Mouse (Mus musculus) lung, postnatal 25 days (tissue): Measurements from ENCODE around the gene Scaf8.
"Not testable (repeated sequence)": the region's sequence is repeated elsewhere in the genome, so short reads cannot be mapped to it uniquely, and the experiment has no call there.

Experiments used
- DNase-seq: peaks from one replicate; pipeline ENCODE4 v3.0.0; 2022; ENCODE audit warnings: low spot score

The Scaf8 gene

DNA sequence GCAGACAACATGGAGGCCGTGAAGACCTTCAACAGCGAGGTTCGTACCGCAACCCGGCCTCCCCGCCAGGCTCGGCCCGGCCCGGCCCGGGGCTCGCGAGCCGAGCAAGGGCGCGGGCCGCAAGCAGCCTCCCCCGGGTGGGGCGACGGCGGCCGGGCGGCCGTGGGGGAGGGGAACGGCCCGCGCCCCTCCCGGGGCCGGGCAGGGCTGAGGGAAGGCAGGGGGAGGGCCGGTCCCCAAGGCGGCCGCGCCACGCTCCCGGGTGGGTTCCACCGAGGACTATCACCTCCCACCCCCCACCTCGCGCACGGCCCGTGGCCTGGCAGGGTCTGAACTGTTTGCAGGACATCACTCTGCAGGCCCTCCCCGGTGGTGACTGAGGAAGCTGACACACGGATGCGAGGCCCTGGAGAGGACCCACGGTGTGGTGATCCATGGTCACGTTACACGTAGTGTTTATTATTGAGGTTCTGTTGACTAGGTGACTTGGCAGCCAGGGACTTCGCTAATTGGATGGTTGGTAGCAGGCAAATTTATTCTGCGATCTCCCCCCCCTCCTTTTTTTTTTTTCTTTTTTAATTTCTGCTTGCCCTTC lies 705 bp downstream of the Scaf8 start:
- peak; percentile 57 for DNase-seq

DNA sequence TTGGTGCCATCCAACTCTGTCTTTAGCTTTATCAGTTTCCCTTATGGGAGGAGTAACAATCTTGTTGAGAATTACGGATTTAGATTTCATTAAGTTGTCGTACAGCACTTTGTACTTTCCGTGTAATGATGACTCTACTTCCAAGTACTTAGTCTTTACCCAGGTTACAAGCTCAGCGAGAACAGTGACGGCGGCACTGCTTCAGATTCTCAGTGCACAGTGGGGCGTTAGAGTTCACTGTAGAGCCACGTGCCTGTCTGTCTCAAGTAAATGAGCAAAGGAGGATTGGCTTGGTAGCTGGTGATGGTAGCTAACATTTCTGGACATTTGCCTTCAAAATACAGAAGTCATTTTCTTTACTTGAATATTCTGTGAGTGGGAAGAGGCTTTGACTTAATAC lies 6.2 kb downstream of the Scaf8 start:
- not testable (repeated sequence) for DNase-seq

DNA sequence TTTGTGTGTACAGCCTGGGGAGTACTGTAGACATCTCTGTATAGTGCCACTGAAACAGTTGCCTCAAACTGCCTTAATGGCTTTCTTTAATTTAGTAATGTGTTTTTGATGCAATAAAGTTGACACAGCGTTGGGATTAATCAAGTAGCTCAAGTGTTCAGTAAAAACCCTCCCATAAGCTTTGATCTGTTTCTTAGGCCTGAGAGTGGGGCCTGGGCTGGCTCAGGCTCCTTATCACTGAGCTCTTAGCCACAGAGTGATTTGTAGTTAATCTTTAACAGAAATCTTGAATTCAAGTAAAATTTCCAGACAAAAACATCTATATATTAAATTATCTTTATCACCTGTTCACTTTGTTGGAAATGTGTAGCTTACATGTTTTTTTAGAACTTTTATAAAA lies 8.8 kb downstream of the Scaf8 start:
- DNase-seq, result not testable (repeated sequence)

DNA sequence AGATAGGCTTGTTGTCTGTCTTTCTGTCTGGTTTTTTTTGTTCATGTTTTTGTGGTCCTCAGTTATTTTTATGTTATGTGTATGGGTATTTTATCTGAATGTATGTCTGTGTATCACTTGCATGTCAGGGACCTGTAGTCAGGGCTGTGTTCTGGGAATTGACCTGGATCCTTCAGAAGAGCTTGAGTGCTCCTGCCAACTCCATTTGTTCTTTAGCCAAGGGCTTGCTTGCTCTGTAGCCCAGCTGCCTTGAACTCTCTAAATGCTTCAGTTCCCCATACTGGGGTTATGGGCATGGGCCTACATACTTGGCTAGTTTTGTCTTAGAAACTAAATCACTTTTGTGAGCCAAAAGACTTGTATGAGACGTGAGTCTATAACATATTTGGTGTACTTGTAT lies 13.9 kb downstream of the Scaf8 start:
- no peak for DNase-seq

DNA sequence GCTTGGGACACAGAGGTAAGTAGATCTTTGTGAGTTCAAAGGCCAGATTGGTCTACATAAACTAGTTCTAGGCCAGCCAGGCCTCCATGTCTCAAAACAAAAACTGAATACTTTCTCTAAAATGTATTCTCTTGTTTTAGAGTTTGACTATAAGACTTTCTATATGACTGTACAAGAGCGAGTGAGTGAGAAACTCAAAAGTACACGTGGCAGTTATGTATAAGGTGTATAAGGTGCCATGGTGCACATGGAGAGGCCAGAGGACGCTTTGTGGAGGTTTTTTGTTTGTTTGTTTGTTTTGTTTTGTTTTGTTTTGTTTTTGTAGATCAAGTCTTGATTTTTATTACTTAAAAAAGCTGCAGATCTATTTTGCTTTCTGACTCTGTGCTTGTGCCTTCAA lies 15.0 kb downstream of the Scaf8 start:
- no peak for DNase-seq

DNA sequence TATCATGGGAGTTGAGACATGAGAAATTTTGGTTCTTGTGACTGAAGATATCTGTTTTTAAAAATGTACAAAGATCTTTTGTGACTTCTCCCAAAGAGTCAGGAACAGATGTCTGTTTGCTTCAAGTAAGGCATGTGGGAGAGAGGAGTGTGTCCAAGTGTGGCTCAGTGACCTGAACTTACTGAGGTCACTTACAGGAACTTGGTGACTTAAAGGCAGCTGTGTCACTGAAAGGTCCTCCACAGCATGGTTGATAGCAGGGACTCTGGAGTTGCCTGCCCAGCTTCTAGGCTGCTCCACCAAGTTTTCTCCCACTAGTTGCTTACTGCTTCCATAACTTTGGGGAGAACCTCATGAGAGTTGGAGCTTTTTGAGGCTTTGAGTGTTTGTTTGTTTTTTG lies 20.6 kb downstream of the Scaf8 start:
- no peak for DNase-seq

DNA sequence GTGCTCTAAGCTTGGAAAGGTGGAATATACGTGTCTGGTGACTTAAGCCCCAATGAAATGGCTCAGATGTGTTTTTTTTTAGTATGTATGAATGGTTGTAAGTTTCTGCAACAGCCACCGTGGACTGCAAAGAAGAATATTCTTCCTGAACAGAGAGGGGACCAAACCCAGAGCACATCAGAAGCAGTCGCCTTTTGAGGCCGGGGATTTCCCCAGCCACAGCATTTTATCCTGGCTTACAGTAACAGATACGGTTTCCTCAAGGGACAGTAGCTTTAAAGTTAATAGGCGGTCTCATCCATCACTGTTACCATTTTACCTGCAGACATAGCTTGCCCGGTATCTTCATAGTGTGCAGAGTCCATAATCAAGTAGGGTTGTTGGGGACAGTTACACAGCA lies 21.4 kb downstream of the Scaf8 start:
- no peak for DNase-seq

DNA sequence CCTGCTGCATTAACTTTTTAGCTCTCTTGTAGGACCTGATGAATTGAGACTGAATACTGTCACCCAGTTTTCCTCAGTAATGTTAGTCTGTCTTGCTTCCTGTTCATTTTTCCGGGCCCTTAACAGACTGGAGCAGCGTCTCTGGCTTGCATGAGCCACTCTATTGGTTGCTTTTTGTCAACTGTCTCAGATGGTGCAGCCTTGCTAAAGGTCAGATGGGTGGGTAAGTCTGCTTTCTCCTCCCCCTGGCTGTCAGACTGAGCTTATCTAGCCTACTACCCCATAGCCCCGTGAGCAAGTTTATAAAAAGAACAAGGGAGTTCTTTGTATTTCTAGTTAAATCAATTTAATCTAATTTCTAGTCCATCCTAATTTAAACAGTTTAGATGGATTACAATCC lies 23.6 kb downstream of the Scaf8 start:
- no peak for DNase-seq

DNA sequence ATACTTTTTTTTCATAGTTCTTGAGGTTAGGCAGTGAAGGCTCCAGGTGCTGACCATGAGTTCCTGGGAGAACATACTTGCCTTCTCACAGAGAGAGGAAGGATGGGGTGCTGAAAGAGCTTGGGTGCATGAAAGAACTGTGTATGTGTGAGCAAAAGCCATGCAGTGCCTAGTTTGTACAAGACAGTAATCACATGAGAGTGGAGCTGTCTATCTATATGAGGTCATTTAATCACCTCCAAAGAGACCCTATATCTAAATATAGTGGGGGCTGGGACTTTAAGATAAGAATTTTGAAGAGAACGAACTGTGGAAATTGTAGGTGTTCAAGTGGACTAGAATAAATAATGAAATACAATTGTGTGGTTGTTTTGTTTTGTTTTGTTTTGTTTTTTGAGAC lies 25.3 kb downstream of the Scaf8 start:
- DNase-seq, result no peak

DNA sequence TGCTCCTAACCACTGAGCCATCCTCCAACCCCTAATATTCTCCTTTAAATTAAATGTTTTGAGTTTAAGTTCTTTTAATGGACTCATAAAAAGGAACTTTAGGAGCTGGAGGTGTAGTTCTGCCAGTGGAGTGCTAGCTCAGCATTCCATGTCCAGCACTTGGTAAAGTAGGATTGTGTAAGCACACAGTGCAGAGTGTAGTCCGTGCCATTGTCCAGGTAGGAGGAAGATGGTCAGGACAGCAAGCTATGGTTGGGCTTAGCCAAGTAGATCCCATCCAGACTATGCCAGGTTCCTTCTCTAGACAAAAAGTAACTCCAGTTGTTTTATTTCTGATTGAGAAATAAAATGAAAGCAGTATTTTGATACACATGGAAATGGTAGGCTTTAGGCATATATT lies 34.1 kb downstream of the Scaf8 start:
- no peak for DNase-seq

DNA sequence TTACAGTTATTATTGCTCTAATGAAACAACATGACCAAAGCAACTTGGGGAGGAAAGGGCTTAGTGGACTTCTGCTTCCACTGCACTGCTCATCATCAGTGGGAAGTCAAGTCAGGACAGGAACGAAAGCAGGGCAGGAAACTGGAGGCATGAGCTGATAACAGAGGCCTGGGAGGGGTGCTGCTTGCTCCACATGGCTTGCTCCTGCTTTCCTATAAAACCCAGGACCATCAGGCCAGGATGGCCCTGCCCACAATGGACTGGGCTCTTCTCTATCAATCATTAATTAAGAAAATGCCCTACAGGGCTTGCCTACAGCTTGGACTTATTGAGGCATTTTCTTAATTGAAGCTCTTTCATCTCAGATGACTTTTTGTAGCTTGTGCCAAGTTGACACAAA lies 34.8 kb downstream of the Scaf8 start:
- no peak for DNase-seq

DNA sequence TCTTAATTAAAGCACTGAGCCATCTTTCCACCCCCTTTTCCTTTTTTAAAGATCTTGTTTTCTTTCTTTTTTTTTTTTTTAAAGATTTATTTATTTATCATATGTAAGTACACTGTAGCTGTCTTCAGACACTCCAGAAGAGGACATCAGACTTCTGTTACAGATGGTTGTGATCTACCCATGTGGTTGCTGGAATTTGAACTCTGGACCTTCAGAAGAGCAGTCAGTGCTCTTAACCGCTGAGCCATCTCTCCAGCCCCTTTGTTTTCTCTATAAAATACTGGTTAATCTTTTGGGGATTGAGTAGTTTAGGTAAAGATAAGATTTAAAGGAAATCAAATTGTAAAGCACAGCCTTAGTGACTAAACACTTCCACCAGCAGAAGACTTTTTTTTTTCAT lies 35.9 kb downstream of the Scaf8 start:
- DNase-seq, result not testable (repeated sequence)

DNA sequence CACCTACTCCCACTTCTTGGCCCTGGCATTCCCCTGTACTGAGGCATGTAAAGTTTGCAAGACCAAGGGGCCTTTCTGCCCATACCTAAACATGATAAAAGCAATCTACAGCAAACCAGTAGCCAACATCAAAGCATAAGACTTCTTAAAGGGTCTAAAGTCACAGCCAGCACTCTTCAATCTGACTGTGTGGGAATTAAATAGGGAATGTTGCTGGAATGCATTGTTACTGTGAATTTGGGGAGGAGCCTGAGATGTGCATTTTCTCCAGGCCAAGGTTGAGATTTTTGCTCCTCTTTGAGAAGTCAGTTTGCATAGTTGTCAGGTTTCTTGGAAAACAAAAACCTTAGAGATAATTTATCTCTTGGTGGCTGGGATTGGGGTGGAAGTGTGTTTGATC lies 36.4 kb downstream of the Scaf8 start:
- no peak for DNase-seq

DNA sequence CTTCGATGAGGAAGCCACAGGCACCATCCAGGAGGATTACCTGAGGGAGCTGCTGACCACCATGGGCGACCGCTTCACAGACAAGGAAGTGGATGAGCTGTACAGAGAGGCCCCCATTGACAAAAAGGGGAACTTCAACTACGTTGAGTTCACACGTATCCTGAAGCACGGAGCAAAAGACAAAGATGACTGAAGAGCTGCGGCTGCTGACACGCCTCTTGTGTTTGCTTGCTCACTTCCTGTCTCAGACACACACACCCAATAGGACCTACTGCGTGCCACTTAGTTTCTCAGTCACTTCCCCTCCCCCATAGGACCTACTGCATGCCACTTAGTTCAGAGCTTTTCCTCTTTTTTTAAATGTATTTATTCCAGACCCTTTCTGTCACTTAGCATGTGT lies 41.4 kb downstream of the Scaf8 start:
- DNase-seq, result peak; percentile 23

DNA sequence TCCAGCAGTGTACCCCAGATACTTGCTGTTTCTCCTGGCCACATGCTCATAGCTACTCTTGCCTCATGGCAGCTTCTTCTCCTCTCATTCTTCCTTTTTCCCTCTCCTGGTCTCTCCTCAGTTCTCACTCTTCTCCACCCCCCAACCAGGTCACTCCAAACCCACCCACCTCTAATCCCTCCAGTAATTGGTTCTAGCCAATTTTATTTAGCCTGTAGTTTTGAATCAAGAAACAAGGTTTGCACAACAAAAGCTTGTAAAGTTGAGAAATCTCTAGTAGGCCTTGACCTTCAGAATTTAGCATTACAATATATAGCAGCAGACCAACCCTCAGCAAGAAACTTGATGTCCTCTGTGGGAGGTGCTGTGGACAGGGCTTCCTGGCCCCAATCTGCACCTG lies 42.2 kb downstream of the Scaf8 start:
- DNase-seq, result no peak

DNA sequence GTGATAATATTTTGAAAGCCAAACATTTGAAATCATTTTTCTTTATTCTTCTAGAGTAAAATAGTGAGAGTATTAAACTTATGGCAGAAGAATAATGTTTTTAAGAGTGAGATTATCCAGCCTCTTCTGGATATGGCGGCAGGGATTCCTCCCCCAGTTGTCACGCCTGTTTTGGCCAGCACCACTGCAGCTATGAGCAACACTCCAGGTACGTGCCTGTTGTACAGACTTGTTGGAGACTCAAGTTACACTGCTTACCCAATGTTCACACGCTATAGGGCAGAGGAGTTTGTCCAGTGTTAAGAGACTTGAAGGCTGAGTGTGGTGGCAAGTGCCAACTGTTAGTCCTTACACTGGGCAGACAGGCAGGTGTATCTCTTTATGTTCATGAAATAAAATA lies 48.1 kb downstream of the Scaf8 start:
- peak; percentile 31 for DNase-seq

DNA sequence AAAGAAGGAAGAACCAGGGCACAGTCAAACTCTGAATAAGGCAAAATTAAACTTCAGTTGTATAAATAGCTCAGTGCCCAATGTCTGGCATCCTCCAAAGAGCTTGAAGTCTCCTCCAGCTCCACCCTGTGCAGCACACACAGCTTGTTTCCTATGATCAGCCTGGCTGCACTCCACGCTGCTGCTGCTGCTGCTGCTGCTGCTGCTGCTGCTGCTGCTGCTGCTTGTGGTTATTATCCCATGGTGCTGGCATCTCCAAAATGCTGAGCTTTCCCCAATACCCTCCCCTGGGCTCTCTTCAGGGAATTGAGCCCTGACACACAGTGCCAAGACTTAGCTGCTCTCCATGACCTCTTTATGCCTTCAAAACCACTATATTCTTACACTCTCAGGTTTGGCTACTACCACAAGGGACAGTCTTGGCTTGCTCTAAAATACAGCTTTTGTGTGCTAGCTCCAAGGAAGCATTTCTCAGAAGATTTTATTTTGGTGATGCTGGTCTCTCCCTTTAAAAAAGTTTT lies 65.7 kb downstream of the Scaf8 start:
- not testable (repeated sequence) for DNase-seq

DNA sequence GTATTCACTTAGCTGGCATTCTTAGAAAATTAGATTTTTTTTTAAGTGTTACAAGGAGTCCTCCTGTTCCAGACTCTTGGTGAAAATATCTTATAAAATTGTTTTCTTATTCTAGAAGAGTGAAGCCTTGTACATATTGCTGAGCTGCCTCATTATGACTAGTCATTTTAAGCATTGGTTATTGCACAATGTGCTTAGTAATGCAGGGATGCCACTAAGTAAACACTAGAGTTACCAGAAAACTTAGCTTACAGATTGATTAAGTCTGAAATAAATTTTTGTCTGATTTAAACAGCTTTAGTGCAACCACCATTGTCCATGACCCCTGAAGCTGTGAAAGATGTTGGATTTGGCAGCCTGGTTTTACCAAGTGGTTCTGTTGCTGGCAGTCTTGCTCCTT lies 80.7 kb downstream of the Scaf8 start:
- DNase-seq, result not testable (repeated sequence)

DNA sequence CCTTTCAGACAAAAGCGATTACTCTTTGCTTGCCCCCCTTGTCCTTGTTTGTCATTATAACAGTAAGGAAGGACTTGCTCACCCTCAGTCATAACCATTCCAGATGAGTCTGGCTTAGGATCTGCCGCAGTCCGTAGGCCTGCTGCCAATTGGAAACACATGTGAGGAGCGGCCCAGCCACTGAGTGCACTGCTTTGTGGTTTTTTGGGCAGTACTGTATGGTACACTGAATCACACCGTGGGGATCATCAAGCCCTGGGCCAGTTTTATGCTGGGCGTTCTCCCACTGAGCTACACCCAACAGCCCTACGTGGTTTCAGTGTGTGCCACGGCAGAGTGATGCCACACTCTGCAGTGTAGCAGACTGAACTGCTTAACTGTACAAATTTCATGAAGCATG lies 85.6 kb downstream of the Scaf8 start:
- DNase-seq, result no peak

DNA sequence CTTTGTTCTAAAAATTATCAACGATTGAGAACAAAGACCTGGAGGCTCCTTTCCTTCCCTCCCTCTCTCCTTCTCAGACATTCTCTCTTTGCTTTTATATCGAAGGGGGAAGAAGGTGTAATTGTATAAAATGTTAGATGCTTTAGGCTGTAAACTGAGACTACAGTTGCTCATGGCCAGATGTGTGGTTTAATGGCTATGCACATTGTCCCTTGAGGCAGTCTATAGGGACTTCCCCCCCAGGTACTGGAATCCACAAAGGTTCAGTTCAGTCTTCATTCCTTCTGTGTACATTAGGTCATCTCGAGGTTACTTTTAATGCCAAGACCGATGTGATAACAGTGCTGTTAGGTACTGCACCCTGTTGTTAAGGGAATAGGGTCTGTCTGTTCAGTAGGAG lies 89.1 kb downstream of the Scaf8 start:
- no peak for DNase-seq

DNA sequence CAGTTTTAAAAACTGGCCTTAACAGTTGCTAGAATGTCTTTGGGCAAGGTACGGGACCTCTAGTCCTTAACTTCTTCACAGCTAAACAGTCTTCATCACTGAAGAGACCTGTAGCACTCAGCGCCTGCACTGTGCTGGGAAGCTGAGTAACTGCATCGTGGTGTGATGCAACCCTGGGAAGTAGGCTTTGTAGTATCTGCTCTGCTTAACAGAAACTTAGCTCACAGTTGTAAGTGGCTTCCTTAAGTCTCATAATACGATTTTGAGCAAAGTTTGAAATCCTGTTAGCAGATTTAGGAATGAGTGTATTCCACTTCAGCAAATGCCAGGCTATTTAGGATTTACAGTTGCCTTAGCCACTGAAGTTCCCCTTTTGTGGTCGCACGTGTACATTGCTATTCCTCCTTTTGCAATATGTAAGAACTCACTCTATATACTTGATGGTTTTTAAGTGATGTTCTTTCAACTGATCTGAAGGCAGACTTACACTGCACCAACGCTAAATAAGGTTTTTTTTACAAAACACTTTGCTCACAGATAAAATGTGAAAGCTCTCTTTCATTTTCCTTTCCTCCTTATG lies 90.1 kb downstream of the Scaf8 start:
- DNase-seq, result peak; percentile 26

DNA sequence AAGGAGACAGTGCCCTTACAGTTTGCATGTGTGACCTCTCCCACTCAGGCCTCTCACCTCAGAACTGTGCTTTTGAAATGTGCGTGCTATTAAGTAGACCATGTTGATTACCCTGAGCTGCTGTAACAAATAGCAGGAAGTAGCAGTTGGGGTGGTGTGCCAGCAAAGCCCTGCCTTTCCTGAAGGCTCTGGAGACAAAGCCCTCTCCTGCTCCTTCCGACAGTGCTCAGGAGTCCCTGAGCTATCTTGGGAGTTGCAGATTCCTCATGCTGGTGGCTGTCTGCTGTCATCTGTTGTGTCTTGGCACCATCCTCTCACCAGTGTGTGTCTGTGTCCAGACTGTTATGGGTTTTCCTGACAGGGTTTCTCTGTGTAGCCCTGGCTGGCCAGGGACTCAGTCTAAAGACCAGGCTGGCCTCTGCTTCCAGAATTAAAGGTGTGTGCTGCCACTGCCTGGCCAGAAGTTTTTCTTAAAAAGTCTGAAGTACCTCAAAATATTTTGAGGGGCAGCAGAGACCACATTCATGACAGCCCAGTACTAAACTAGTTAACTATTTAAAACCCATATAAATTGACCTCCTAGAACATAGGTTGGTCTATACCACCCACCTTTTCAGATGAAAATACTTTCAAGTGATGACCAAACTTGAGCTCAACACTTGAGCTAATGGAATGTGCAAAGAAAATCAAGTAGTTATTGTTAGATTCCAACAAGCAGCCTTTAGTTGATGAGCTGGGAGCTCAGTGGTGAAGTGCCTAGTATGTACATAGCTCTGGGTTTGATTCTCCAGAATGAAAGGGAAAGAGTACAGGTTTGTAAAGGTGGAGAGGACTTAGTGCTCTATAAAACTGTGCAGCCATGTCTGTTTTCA lies 92.0 kb downstream of the Scaf8 start:
- no peak for DNase-seq

DNA sequence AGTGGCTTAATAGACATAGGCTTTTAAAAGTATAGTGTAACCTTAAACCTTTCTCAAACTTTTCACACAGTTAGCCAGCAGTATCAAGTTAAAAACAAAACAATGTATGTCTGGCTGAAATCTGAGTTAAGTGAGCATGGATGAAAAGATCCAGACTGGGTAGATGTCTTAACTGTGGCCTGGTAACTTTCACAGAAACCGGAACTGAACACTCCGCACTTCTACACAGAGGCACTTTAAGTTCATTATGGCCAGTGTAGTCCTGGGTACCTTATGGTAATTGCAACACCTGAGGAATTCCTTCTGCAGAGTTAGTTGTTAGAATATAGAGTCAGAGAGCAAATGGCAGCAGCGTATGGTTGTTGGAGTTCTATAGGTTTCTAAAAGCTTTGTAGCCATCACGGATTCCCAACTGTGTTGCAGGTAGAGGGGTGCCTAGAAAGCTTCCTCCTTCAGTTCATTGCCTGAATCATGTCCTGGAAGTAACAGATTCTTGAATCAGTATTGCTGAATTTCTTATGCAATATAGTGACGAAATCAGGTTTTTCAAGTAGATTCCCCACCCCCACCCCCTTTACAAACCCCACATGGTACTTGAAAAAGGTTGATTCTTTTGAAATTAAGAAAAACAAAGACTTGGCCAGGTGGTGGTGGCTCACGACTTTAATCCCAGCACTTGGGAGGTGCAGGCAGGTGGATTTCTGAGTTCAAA lies 92.9 kb downstream of the Scaf8 start:
- DNase-seq, result no peak
